Mouse (Mus musculus) mesoderm, embryonic 11.5 days (tissue): Measurements from ENCODE around the gene Nudt1.
"Not testable (repeated sequence)": the region's sequence is repeated elsewhere in the genome, so short reads cannot be mapped to it uniquely, and the experiment has no call there.

Source experiments
- DNase-seq: peaks from one replicate; pipeline ENCODE4 v3.0.0-alpha.2; 2012; ENCODE audit warnings: low read depth, low spot score

Nudt1 gene

DNA sequence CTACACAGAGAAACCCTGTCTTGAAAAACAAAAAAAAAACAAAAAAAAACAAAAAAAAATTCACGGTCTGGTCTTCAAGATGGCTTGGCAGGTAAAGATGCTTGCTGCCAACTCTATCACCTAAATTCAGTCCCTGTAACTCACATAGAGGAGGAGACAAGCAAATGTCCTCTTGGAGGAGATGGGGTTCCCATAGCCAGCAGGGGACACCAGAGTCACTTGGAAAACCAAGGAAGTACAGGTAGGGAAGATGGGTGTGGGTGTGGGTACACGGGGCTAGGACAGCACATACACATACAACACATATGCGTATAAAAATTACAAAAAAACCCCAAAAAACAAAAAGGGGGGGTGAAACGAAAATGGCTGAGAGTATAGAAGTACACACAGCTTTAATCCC, 21.4 kb downstream of the Nudt1 start:
- DNase-seq: no peak

DNA sequence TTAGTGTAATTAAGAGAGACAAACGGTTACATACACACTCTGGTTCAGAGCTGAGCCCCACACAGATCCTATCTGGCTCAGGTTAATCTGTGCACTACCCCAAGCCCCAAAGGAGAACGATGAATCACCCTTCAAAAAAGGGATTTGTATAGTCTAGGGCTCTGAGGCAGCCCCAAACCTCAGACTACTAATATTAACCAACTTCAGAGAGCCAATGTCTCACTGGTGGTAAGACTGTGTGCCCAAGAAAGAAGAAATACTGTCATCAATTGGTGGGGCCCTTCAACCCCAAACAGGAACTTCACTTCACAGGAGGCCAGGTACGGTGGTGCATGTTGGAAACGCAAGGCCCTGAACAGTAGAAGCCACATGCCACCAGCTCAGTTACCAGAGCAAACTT, 23.8 kb downstream of the Nudt1 start:
- DNase-seq: no peak

DNA sequence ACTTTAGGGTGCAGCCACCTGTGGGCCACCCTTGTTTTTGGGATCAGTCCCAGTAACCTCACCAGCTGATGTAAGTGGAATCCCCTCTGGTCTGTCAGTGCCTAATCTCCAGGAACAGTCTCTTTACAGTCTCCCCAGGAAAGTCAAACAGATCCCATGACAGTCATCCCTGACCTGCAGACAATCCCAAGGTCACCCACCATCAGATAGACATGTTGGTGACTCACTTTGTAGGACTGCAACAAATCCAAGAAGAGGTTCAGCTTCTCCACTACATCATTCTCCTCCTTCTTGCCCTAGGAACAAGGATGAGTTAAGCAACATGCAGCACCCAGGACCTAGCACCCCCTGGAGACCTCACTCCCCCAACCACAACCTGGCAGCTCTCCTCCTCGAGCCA, 24.6 kb downstream of the Nudt1 start:
- no peak for DNase-seq

DNA sequence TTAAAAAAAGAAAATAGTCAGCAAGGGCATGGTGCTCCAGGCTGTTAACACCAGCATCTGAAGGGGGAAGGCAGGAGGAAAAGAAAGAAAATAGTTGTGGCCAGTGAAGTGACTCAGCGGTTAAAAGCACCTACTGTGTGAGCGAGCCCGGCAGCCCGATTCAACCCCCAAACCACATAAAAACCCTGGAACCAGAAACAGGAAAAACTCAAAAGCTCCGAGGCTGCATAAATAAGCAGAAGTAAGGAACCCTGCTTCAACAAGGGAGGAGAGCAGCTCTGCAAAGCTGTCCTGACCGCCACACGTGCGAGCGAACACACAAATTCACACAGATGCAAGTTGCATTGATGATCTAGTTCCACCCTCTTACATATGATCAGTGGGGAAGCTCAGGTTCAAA, 28.4 kb downstream of the Nudt1 start:
- no peak for DNase-seq

DNA sequence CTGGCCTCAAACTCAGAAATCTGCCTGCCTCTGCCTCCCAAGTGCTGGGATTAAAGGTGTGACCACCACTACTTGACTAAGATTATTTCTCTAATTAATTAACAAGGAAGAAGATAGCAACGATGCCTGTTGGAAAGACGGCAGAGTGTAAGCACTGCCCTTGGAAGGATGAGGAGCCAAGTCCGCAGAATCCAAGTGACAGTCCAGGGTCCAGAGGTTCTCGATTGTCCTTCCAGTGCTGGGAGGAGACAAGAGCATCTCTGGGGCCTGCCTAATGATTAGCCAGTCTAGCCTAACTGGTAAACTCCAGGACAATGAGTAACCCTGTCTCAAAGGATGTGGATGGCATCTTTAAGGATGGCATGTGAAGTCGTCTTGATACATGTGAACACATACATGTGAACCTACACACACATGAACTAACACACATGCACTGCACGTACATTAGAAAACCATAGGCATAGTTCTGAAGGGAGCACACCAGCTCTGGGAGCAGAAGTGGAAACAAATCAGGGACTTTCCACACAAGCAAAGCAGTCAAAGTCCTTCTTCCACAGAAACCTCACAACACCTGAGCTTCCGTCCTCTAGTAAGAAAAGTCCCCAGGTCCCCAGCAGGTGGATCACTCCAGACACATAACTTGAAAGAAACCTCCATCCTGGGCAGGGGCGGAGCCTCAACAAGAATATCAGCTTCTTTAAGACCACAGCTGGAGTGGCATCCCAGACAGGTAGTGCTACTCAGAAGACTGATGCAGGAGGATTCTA, 29.5 kb downstream of the Nudt1 start:
- DNase-seq: no peak

DNA sequence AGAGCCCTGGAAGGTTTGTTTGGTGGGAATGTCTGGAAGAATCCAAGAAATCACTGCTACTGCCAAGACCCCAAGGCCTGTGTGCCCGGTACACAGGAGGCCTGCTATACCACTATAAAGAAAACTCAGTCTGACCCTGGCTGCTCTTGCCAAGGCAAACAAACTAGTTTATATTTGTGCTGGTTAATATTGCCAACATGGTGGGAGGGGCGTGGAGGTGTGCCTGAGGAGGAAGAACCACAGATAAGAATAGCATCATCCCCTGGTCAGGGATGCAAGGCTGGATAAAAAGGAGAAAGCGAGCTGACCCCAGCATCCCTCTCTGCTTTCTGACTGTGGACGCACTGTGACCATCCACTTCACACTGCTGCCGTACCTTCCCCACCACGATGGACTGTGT, 30.9 kb downstream of the Nudt1 start:
- no peak for DNase-seq

DNA sequence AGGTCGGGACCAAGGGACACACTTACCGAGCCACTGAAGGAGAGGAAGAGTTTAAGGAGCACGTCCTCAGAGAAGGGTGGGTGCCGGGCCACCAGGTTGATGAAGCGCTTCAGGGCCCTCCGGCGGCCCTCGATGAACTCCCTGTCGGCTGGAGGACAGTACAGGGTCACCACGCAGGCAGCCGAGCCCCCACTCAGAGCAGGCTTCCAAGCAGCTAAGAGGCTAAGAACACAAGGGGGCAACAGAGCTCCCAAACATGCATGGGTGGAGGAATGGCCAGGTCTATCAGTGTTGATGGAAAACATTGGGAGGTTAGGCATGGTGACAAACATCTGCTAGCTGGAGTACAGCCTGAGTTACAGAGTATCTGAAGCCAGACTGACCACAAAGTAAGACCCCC, 34.5 kb downstream of the Nudt1 start:
- no peak for DNase-seq

DNA sequence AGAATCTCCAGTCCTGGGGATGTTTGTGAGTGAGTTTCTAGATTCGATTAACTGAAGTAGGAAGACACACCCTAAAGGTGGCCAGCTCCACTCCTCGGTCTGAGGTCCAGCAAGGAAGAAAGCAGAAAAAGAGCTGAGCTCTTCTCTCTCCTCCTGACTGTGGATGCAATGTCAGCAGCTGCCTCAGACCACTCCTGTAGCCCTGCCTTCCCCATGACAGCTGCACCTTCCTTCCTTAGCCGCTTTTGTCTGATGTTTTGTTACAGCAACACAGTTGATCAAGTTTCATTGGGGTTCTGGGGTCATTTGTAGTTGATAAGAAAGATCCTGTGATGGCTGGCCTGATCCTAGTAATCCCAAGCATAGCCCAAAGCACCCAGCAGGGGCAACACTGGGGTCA, 36.0 kb downstream of the Nudt1 start:
- no peak for DNase-seq

DNA sequence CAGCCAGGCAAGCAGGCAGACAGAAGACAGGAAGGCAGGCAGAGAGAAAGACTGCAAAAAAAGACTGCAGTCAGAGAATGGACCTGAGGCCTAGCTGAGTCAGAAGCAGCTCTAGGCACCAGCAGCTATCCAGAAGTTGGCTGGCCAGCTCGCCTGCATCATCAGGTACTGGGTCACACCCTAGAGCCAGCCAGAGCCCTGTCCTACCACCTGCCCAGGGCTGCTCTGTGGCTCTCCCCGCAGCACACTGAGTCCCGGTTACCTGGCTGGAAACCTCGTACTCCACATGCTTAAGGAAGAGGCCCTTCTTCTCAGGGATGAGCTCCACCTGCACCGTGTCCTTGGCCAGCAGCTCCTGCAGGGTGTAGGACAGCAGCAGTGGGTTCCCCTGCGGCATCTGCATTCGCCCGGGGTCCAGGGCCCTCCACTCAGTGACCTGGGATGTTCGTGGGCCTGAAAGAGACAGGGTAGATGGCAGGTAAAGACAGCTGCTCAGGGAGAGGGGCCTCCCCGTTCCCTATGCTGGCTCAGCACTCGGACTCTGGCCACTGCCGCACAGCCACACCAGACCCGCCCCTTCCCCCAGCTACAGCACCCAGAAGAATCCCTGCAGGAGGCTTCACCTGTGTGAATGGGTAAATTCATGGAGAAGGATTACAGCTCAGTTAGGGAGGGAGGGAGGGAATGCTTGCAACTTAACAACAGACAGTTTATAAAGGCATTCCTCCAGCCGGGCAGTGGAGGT, 38.6 kb downstream of the Nudt1 start:
- DNase-seq: no peak

DNA sequence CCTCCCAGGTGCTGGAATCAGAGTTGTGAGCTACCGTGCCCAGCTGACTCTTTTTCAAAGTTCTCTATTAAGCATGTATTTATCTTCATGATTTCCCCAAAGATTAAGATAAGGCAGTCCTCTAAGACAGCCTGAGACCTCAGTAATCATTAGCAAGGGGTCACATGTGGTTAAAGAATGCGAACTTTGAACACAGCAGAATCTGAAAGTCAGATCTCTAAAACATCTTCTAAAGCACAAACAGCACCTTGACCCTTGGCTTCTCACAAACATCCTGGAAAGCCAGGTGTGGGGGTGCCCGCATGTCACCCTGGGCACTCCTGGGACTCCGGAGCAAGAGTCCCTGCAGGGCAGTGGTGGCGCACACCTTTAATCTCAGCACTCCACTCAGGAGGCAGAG, 43.0 kb downstream of the Nudt1 start:
- no peak for DNase-seq

DNA sequence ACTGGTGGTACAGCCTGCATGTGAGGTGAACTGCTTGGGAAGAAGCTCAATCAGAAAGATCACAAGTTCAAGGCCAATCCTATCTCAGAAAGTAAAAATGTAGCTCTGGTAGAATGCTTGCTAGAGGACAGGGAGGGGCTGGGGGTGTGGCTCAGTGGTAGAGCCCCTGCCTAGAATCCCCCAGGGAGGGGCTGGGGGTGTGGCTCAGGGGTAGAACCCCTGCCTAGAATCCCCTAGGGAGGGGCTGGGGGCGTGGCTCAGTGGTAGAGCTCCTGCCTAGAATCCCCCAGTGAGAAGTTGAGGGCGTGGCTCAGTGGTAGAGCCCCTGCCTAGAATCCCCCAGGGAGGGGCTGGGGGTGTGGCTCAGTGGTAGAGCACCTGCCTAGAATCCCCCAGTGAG, 46.7 kb downstream of the Nudt1 start:
- not testable (repeated sequence) for DNase-seq

DNA sequence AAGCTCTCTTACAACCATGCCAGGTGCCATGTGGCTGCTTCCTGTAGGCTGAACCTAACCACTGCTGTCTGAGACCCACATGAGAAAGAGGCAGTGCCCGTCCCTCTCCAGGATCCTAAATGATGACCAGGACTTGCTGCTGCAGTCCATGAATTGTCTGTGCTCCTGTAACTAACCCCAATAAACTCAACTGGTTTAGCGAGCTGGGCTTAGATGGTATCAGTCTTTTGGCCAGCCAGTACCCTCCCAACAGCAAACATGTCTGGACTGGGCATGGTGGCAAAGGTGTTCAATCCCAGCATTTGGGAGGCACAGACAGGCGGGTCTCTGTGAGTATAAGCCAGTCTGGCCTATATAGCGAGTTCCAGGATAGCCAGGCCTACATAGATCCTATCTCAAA, 47.5 kb downstream of the Nudt1 start:
- DNase-seq: no peak

DNA sequence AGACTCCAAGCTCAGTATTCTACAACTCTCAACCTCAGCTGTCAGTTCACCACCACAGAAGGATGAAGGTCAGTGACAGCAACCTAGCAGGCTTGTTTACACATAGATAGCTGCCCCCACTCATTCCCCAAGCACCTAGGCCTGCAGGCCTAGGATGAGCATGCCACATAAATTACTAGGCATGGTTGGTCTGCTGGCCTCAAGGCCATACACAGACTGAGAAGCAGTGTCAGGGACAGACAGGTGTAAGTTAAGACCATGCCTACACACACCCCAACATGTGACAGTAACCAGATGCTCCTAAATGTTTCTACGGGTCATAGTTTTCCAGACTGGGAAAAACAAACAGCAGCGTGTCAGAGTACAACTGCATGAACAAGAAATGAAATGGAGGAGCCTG, 48.0 kb downstream of the Nudt1 start:
- no peak for DNase-seq

DNA sequence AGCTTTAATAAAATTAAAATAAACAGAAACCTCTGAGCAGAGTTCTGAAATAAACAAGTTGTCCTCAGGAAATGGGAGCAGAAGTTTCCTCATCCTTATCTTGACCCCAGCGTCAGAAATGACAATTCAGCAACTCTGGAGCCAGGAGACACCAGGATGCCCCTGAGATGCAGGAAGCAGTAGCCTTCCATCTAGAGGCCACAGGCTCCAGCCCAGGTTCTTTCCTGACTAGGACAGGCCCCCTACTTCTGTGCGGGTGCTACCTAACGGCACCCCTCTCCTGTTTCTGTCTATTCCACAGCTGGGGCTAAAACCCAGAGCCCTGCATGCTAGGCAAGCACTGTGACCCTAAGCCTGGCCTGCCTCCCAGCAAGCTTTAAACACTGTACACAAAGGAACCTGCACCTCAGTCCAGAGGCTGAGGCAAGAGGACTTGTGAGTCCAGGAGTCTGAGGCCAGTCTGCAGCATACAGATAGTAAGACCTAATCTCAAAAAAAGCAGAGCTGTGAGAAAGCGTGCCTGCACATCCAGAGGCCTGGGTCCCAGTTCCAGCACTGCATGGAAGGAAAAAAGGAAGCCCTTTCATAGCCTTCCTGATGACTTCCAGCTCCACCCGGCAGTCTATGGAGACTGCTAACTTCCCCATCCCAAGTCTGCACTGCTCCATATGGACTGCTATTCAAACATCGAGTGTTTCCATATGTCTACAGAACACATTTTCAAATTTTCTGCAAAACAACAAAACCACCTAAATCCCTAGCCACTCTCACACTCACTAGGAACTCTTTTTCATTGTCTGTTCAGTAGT, 49.2 kb downstream of the Nudt1 start:
- DNase-seq: no peak

DNA sequence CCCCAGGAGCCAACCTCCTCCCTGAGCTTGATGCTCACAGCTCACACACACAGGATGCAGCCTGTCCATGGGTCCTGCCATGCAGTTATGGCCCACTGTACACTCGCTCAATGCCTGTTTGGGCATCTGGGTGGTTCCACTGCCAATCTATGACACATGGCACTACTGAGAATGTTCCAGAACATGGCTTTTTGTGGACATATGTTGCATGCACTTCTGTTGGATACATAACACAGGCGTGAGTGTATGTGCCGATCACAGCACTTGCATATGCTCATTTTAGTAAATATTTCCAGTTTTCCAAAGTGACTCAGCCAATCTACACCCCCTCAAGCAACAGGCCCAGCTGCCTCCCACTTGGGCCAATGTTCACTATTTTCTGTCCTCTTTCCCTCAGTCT, 50.2 kb downstream of the Nudt1 start:
- DNase-seq: no peak

DNA sequence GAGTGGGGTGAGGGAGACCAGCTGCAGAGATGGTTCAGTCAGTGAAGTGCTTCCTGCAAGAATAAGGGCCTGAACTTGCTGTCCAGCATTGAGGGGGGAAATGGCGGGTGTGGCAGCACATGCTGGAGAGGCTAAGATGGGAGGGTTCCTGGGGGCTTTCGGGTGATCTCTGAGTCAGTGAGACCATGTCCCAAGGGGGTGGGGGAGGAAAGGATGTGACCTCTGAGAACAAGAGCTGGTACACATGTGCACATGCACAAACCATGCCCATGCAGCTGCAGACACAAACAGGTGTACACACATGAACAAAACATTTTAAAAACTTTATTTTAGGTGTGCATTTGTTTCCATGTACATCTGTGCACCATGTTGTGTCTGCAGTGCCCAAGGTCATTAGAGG, 52.3 kb downstream of the Nudt1 start:
- no peak for DNase-seq

DNA sequence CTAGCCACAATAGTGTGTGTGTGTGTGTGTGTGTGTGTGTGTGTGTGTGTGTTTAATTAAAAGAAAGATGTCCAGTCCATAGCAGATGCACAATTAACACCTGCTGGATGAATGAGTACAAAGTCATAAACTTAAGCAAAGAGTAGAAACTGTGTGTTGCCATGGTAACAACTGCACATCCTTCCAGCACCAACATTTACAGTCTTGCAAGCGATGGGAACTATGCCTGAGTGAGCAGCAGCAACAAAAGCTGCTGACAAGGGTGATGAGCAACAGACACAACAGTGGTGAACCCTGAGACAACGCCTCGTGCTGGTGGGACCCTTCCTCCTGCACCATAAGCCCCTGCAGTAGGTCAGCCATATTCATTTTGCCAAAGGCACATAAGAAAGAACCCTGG, 52.8 kb downstream of the Nudt1 start:
- peak; percentile 15 for DNase-seq

DNA sequence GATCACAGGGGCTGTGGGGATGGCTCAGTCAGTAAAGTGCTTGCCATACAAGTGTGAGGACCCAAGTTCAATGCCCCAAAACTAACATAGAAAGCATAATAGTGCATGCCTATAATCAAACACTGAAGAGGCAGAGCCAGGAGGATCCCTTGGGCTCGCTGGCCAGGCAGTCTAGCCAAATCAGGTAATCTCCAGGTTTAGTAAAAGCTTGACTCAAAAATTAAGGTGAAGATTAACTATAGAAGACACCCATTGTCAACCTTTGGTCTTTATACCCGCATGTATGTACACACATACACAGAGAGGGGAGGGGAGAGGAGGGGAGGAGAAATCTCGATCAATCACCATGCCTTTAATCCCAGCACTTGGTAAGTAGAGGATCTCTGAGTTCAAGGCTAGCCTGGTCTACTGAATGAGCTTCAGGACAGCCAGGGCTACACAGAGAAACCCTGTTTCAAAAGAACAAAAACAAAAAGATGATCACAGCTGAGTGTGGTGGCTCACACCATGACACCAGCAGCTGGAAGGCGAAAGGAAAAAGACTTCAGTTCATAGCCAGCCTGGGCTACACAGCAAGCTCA, 53.9 kb downstream of the Nudt1 start:
- DNase-seq: no peak

DNA sequence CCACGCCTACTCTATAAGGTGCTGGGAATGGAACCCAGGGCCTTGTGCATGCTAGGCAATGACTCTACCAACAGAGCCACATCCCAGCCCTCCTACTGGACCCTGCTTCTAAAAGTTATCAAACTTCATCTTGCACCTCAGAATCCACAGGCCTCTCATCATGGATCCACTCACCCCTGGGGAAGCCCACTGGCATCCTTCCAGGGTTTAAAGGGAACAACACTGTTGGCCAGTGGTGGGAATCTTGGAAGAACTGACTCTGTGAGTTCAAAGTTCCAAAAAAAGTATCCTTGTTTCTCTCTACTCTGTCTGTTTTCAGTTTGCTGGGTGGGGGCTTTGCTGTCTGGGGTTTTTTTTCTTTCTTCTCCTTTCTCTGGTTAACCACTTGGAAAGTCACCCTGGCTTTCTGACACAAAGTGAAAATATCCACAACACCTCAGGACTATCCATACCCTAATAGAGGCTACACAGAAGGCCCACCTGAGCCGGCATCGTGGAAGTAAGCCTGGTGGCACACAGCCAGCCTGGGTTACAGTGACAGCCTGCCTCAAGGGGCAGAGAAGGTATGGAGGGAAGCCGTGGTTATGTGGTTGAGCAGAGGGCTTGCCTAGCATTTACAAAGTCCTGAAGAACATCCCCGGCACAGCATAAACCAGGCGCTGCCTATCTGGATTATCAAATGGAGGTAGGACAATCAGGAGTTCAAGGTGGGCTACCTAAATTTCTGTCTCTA, 56.8 kb downstream of the Nudt1 start:
- no peak for DNase-seq

DNA sequence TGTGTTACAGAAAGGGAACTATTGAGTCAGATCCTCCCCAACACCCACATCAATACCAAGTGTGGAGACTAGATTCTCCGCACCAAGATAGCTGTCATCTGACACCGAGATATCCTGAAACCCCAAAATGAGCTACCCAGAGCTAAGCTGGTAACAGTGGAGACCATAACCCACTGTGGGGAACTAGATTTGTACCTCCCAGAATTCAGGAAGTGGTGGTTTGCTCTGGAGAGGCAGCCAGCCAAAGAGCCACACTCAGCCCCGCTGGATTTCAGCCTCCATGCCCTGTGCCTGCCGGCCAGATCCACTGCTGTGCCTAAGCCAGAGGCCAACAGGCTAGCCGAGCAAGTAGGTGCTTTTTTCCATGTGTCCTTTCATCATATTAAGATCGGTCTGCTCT, 57.8 kb downstream of the Nudt1 start:
- DNase-seq: no peak

DNA sequence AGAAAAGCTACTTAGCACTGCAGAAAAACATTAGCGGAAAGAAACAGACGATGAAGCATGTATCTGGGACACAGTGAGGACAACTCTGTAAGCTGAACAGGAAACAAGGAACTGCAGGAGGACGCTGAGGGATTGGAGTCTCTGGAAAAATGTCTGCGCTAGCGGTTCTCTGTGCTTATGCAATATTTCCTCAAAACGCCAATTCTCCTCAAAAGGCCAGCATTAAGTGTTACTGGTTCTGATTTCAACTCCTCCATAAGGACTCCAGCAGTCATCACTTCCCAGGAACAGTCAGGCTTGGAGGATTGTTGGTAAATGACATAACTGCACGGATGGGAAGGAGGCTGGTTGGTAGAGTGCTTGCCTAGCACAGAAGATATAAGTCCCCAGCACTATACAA, 59.7 kb downstream of the Nudt1 start:
- no peak for DNase-seq

DNA sequence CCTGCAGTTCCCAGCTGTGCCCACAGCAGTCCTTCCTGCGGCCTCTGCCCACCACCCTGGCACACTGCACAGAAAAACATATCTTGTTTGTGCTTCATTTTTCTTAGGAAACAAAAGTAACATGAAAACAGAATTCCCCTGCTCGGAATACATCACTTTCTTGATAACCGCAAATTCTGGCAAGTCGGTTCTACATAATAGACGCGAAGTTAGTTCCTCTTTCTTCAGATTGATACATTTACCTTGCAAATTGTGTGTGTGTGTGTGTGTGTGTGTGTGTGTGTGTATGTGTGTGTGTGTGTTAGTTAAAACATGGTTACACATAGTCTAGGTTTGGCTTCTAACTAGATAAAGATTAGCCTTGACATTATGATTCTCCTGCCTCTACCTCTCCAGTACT, 61.2 kb downstream of the Nudt1 start:
- no peak for DNase-seq
